Mouse (Mus musculus) MEL (cell line): ENCODE results near the gene Chst14. TPM values are rescaled to one million over a fixed set of nuclear protein-coding genes. Genes with fewer than 3 reads are reported as not detected.

ENCODE experiments used
- DNase-seq: peaks from one replicate; pipeline ENCODE4 v3.0.0; 2011; ENCODE audit warnings: low read depth, low spot score
- H3K27ac ChIP-seq: 2 replicates; pipeline ENCODE4 v1.5.1; 2012; ENCODE audit warnings: low read depth, mild to moderate bottlenecking, control low read depth, low read length, moderate library complexity; ENCODE audit not compliant: control insufficient read depth
- H3K27me3 ChIP-seq, 2 experiments: fragments of 150-350 bp in 1 of 2; sonication (generic) in 1 of 2; 2 replicates each; pipeline ENCODE4 v1.6.1; 2012; ENCODE audit warnings: low read length in 2 of 2, mild to moderate bottlenecking in 2 of 2, improper control_type of control experiment in 1 of 2, moderate library complexity in 1 of 2; ENCODE audit not compliant: insufficient read depth in 2 of 2, control insufficient read depth in 1 of 2
- H3K36me3 ChIP-seq, 2 experiments: 2 replicates each; pipeline ENCODE4 v1.6.1; 2012 to 2014; ENCODE audit warnings: low read length in 2 of 2, improper control_type of control experiment in 1 of 2, inconsistent platforms in 1 of 2, mild to moderate bottlenecking in 1 of 2; ENCODE audit not compliant: insufficient read depth in 2 of 2, control insufficient read depth in 1 of 2
- H3K4me1 ChIP-seq, 2 experiments: fragments of 150-350 bp in 1 of 2; sonication (generic) in 1 of 2; 2 replicates each; pipeline ENCODE4 v1.6.1; 2012; ENCODE audit warnings: low read length in 2 of 2, improper control_type of control experiment in 1 of 2, mild to moderate bottlenecking in 1 of 2; ENCODE audit not compliant: insufficient read depth in 2 of 2, control insufficient read depth in 1 of 2
- H3K4me3 ChIP-seq, 2 experiments: fragments of 150-350 bp in 1 of 2; sonication (generic) in 1 of 2; 2 replicates each; pipeline ENCODE4 v1.5.1; 2012; ENCODE audit warnings: low read depth in 2 of 2, low read length in 2 of 2, mild to moderate bottlenecking in 2 of 2, moderate library complexity in 2 of 2, control low read depth in 1 of 2, improper control_type of control experiment in 1 of 2; ENCODE audit not compliant: control insufficient read depth in 1 of 2, insufficient read depth in 1 of 2
- H3K79me2 ChIP-seq: 2 replicates; pipeline ENCODE4 v1.6.1; 2012; ENCODE audit warnings: mild to moderate bottlenecking, low read length, moderate library complexity; ENCODE audit not compliant: control insufficient read depth, poor library complexity, insufficient read depth
- H3K9ac ChIP-seq: 2 replicates; pipeline ENCODE4 v1.6.1; 2012; ENCODE audit warnings: low read depth, mild to moderate bottlenecking, control low read depth, low read length, moderate library complexity; ENCODE audit not compliant: control insufficient read depth, poor library complexity, severe bottlenecking
- H3K9me3 ChIP-seq: fragments of 150-350 bp; sonication (generic); replicated peaks from 2 replicates; pipeline ENCODE4 v1.6.1; 2012; ENCODE audit warnings: mild to moderate bottlenecking, low read length, improper control_type of control experiment, moderate library complexity; ENCODE audit not compliant: insufficient read depth
- BHLHE40 ChIP-seq: IDR thresholded peaks from 2 replicates; pipeline ENCODE4 v1.6.1; 2012; ENCODE audit warnings: low read depth, mild to moderate bottlenecking, inconsistent platforms, low read length, improper control_type of control experiment, borderline replicate concordance
- CHD2 ChIP-seq: IDR thresholded peaks from 2 replicates; pipeline ENCODE4 v1.6.1; 2011; ENCODE audit warnings: low read length, improper control_type of control experiment
- E2F4 ChIP-seq: IDR thresholded peaks from 2 replicates; pipeline ENCODE4 v1.6.1; 2011; ENCODE audit warnings: low read depth, low read length, improper control_type of control experiment, borderline replicate concordance
- ELF1 ChIP-seq: IDR thresholded peaks from 2 replicates; pipeline ENCODE4 v1.6.1; 2014; ENCODE audit warnings: low read depth, mild to moderate bottlenecking, inconsistent platforms, low read length, improper control_type of control experiment, moderate library complexity
- GATA1 ChIP-seq: IDR thresholded peaks from 2 replicates; pipeline ENCODE4 v1.6.1; 2011; ENCODE audit warnings: low read depth, low read length, improper control_type of control experiment
- HCFC1 ChIP-seq: IDR thresholded peaks from 2 replicates; pipeline ENCODE4 v1.6.1; 2012; ENCODE audit warnings: low read depth, mild to moderate bottlenecking, inconsistent platforms, low read length, improper control_type of control experiment, moderate library complexity
- JUND ChIP-seq: IDR thresholded peaks from 2 replicates; pipeline ENCODE4 v1.6.1; 2011; ENCODE audit warnings: low read depth, mild to moderate bottlenecking, improper control_type of control experiment, low read length
- MAFK ChIP-seq: IDR thresholded peaks from 2 replicates; pipeline ENCODE4 v1.6.1; 2011; ENCODE audit warnings: low read depth, mild to moderate bottlenecking, low read length, improper control_type of control experiment, borderline replicate concordance
- MEF2A ChIP-seq: IDR thresholded peaks from 2 replicates; pipeline ENCODE4 v1.6.1; 2014; ENCODE audit warnings: low read depth, mild to moderate bottlenecking, inconsistent platforms, low read length, improper control_type of control experiment; ENCODE audit not compliant: poor library complexity, insufficient replicate concordance, severe bottlenecking; ENCODE audit errors: extremely low read depth
- MXI1 ChIP-seq: IDR thresholded peaks from 2 replicates; pipeline ENCODE4 v1.6.1; 2011; ENCODE audit warnings: mild to moderate bottlenecking, low read depth, low read length, improper control_type of control experiment
- MYB ChIP-seq: IDR thresholded peaks from 2 replicates; pipeline ENCODE4 v1.6.1; 2011; ENCODE audit warnings: mild to moderate bottlenecking, low read depth, low read length, improper control_type of control experiment
- MYC ChIP-seq: IDR thresholded peaks from 2 replicates; pipeline ENCODE4 v1.6.1; 2011; ENCODE audit warnings: low read depth, mild to moderate bottlenecking, low read length, improper control_type of control experiment, moderate library complexity
- NELFE ChIP-seq: IDR thresholded peaks from 2 replicates; pipeline ENCODE4 v1.6.1; 2011; ENCODE audit warnings: low read depth, low read length, improper control_type of control experiment
- POLR2AphosphoS2 ChIP-seq: IDR thresholded peaks from 2 replicates; pipeline ENCODE4 v1.6.1; 2011; ENCODE audit warnings: low read length, improper control_type of control experiment
- RAD21 ChIP-seq: IDR thresholded peaks from 2 replicates; pipeline ENCODE4 v1.6.1; 2011; ENCODE audit warnings: mild to moderate bottlenecking, low read depth, low read length, improper control_type of control experiment
- SMC3 ChIP-seq: IDR thresholded peaks from 2 replicates; pipeline ENCODE4 v1.6.1; 2011; ENCODE audit warnings: low read depth, low read length, improper control_type of control experiment
- TCF12 ChIP-seq: IDR thresholded peaks from 2 replicates; pipeline ENCODE4 v1.6.1; 2014; ENCODE audit warnings: low read depth, mild to moderate bottlenecking, inconsistent platforms, low read length, improper control_type of control experiment, moderate library complexity
- UBTF ChIP-seq: IDR thresholded peaks from 2 replicates; pipeline ENCODE4 v1.6.1; 2012; ENCODE audit warnings: low read depth, mild to moderate bottlenecking, inconsistent platforms, low read length, improper control_type of control experiment, moderate library complexity, borderline replicate concordance; ENCODE audit not compliant: insufficient read depth
- USF1 ChIP-seq: IDR thresholded peaks from 2 replicates; pipeline ENCODE4 v1.6.1; 2014; ENCODE audit warnings: low read depth, mild to moderate bottlenecking, inconsistent platforms, low read length, improper control_type of control experiment, moderate library complexity
- USF2 ChIP-seq, 2 experiments: IDR thresholded peaks; 2 replicates each; pipeline ENCODE4 v1.6.1; 2011 to 2012; ENCODE audit warnings: improper control_type of control experiment in 2 of 2, low read length in 2 of 2, borderline replicate concordance in 1 of 2, inconsistent platforms in 1 of 2, low read depth in 1 of 2, mild to moderate bottlenecking in 1 of 2; ENCODE audit not compliant: insufficient read depth in 1 of 2
- ZC3H11A ChIP-seq: IDR thresholded peaks from 2 replicates; pipeline ENCODE4 v1.6.1; 2012; ENCODE audit warnings: low read depth, mild to moderate bottlenecking, inconsistent platforms, low read length, improper control_type of control experiment
- ZMIZ1 ChIP-seq: IDR thresholded peaks from 2 replicates; pipeline ENCODE4 v1.6.1; 2012; ENCODE audit warnings: low read depth, mild to moderate bottlenecking, inconsistent platforms, low read length, improper control_type of control experiment, moderate library complexity
- ZNF384 ChIP-seq: IDR thresholded peaks from 2 replicates; pipeline ENCODE4 v1.6.1; 2012; ENCODE audit warnings: low read depth, mild to moderate bottlenecking, inconsistent platforms, low read length, improper control_type of control experiment
- polyA plus RNA-seq, 2 experiments: library from polyadenylated mRNA; stranded (reverse) in 1 of 2; unstranded in 1 of 2; fragments of >175 nt in 1 of 2; fragments of >200 nt in 1 of 2; gene quantifications; 2 replicates each; pipeline versions ENCODE4 v1.2.1 to v1.2.4; 2012; ENCODE audit warnings: low replicate concordance in 2 of 2, low read depth in 1 of 2; ENCODE audit not compliant: insufficient read length in 2 of 2, insufficient read depth in 1 of 2, missing spikeins in 1 of 2
- total RNA-seq: library from RNA; depleted of rRNA; stranded (reverse); fragments of 300-350 nt; gene quantifications from 2 replicates; pipeline ENCODE4 v1.2.3, GENCODE M21; 2012

Chst14 gene
- total and polyA plus RNA-seq, 3 experiments = 2.2 to 5.0 TPM; not detected in 1

- Histone ChIP-seq H3K27me3 (no peaks in the 10 kb centered on the region; a peak in 1 of 4 replicates), H3K4me1 (peaks cover 0 to 15% of the 10 kb centered on the region in 2 experiments; a peak in 2 of 4 replicates), H3K9ac (no peak overlapping the region), H3K27ac (no peak overlapping the region), H3K4me3 (no peak overlapping the region), H3K9me3 (no peaks in the 10 kb centered on the region), H3K36me3 (no peaks in the 10 kb centered on the region), H3K79me2 (peaks cover 2% of the 10 kb centered on the region; the same call in 1 of the 2 replicates)
- TF ChIP-seq E2F4 = no peak
- TF ChIP-seq GATA1 = no peak
- TF ChIP-seq SMC3 = no peak
- TF ChIP-seq MYC = no peak
- no peak for TF ChIP-seq RAD21
- TF ChIP-seq ZC3H11A = no peak
- no peak for TF ChIP-seq JUND
- TF ChIP-seq UBTF = no peak
- TF ChIP-seq ZNF384 = no peak
- no peak for TF ChIP-seq NELFE
- no peak for TF ChIP-seq MYB
- no peak for TF ChIP-seq BHLHE40
- TF ChIP-seq USF1 = no peak
- TF ChIP-seq CHD2 = no peak
- TF ChIP-seq ELF1 = no peak
- no peak for TF ChIP-seq POLR2AphosphoS2
- TF ChIP-seq HCFC1 = no peak
- no peak for DNase-seq
Measured at GRCm38 (mm10) chr2:118895990-118896913, 30.0 kb upstream of the Chst14 start.

DNA sequence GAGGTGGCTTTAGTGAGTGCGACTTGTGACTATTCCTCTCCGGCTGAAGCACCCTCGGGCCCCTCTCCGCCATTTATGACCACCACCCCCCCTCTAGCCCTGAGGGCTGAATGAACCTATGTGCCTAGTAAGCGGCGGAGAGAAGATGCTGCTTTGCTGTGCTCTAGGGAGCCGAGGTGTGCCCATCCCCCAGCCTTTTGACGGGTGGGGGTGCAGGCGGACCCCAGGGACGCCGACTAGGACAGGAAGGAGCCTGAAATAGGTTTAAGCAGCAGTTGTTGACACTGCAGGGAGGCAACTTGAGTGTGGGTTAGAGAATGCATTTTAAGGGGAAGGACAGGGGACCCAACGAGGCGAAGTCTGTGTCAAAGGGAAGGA, 29.4 kb upstream of the Chst14 start:
- no peak for DNase-seq
- H3K4me3 ChIP-seq = no peak overlapping the region
- peaks cover 6% of the 10 kb centered on the region for H3K79me2 ChIP-seq

More for the DNA sequence above, 29.4 kb upstream of the Chst14 start:
- Histone ChIP-seq H3K27me3 (no peaks in the 10 kb centered on the region; a peak in 1 of 4 replicates), H3K9me3 (no peaks in the 10 kb centered on the region), H3K36me3 (no peaks in the 10 kb centered on the region), H3K9ac (no peak overlapping the region), H3K27ac (no peak overlapping the region), H3K4me1 (peaks cover 0 to 15% of the 10 kb centered on the region in 2 experiments; a peak in 2 of 4 replicates)
- TF ChIP-seq USF2 (IDR thresholded peaks at IDR 0.05; ENCODE audit: borderline replicate concordance in 1 of 2, insufficient read depth in 1 of 2, low read depth in 1 of 2, low read length in 2 of 2) (no peak), MEF2A (no peak), MYC (no peak), HCFC1 (no peak), MYB (no peak), MXI1 (no peak), MAFK (no peak), JUND (no peak), TCF12 (no peak), ZMIZ1 (no peak)
